Mouse (Mus musculus) urinary bladder, postnatal 0 days (tissue): Measurements from ENCODE around the gene Eif4e. TPM values are rescaled to one million over a fixed set of nuclear protein-coding genes. Genes with fewer than 3 reads are reported as not detected.

Source experiments
- microRNA counts: library from miRNA; unstranded; fragments of <30 nt; microRNA quantifications from one replicate; lab custom pipeline; 2016
- microRNA-seq: library from miRNA; unstranded; fragments of <30 nt; microRNA quantifications from one replicate; pipeline ENCODE4, GENCODE M21; 2016
- polyA plus RNA-seq: library from polyadenylated mRNA; unstranded; fragments of >200 nt; fragmentation: Nextera tagmentation; extraction: Ambion mirVana; gene quantifications from 2 replicates; pipeline ENCODE4 v1.2.1, GENCODE M21; 2015

The Eif4e gene
- polyA plus RNA-seq, result 150 and 170 TPM in 2 replicates

GRCm38 (mm10) chr3:138526073-138526915 lies at the start of gene Eif4e:
Gene Eif4e (plus strand): TSS chr3:138526179.

GRCm38 (mm10) chr3:138489327-138490033 lies 36.5 kb upstream of the Eif4e start, which contains the start of gene Metap1:
Gene Metap1 (minus strand): TSS chr3:138489515.

MicroRNA genes within 50 kb of the gene (microRNA counts, 519-probe panel; counts per million panel counts)
- microRNA mmu-miR-1956 (lab: Ali Mortazavi, UCI), result not detected

Small RNAs within 50 kb of the gene (microRNA-seq; reads per million reads assigned to microRNA genes)
- not detected for gene Mir1956

Other genes starting within 250 kb of the Eif4e start
- 0.31 and 0.34 TPM in 2 replicates for gene Adh6a, start 212.9 kb upstream of the Eif4e start, polyA plus RNA-seq
- gene Adh6b, start 184.4 kb upstream of the Eif4e start, polyA plus RNA-seq, result 0.24 TPM in 1 of 2 replicates, not detected in the other
- not detected in 2 replicates for gene Adh4, start 110.7 kb upstream of the Eif4e start, polyA plus RNA-seq
- 109 and 120 TPM in 2 replicates for gene Adh5, start 83.1 kb upstream of the Eif4e start, polyA plus RNA-seq
- gene Metap1, start 36.7 kb upstream of the Eif4e start, polyA plus RNA-seq, result 27.1 and 27.6 TPM in 2 replicates
- 38.9 and 47.5 TPM in 2 replicates for gene Tspan5, start 216.0 kb downstream of the Eif4e start, polyA plus RNA-seq